Mouse (Mus musculus) heart, embryonic 14.5 days (tissue): Measurements from ENCODE around the gene Vangl1. TPM values are rescaled to one million over a fixed set of nuclear protein-coding genes. Genes with fewer than 3 reads are reported as not detected.

Experiments
- ATAC-seq: fragments of 200-750 bp; cut with Nextera tagmentation; 2 replicates; pipeline ENCODE4 v1.8.0; 2017; ENCODE audit warnings: low read depth, moderate TSS enrichment; ENCODE audit not compliant: insufficient number of reproducible peaks, insufficient read depth, low FRiP score
- H3K27ac ChIP-seq, 2 experiments: fragments of 200-500 bp in 1 of 2; fragments of 300-500 bp in 1 of 2; sonication (generic) in 1 of 2; replicated peaks in 1 of 2; 2 replicates each; pipeline ENCODE4 v1.5.1; 2012 to 2014; ENCODE audit warnings: low read depth in 2 of 2, low read length in 2 of 2, control low read depth in 1 of 2, mild to moderate bottlenecking in 1 of 2, mixed read lengths in 1 of 2; ENCODE audit not compliant: control insufficient read depth in 1 of 2, insufficient read depth in 1 of 2
- H3K27me3 ChIP-seq: fragments of 300-500 bp; sonication (generic); 2 replicates; pipeline ENCODE4 v1.6.1; 2014; ENCODE audit warnings: mild to moderate bottlenecking, low read length, control low read depth; ENCODE audit not compliant: control insufficient read depth, insufficient read depth
- H3K36me3 ChIP-seq: fragments of 300-500 bp; sonication (generic); 2 replicates; pipeline ENCODE4 v1.6.1; 2014; ENCODE audit warnings: mild to moderate bottlenecking, control low read depth, low read length, mixed read lengths; ENCODE audit not compliant: control insufficient read depth, insufficient read depth
- H3K4me1 ChIP-seq, 2 experiments: fragments of 200-500 bp in 1 of 2; fragments of 300-500 bp in 1 of 2; sonication (generic) in 1 of 2; 2 replicates each; pipeline ENCODE4 v1.6.1; 2012 to 2014; ENCODE audit warnings: low read length in 2 of 2, control low read depth in 1 of 2, mixed read lengths in 1 of 2; ENCODE audit not compliant: control insufficient read depth in 2 of 2, insufficient read depth in 2 of 2
- H3K4me2 ChIP-seq: fragments of 300-500 bp; sonication (generic); 2 replicates; pipeline ENCODE4 v1.6.1; 2014; ENCODE audit warnings: mild to moderate bottlenecking, low read length
- H3K4me3 ChIP-seq, 2 experiments: fragments of 200-500 bp in 1 of 2; fragments of 300-500 bp in 1 of 2; sonication (generic) in 1 of 2; 2 replicates each; pipeline ENCODE4 v1.5.1; 2012 to 2014; ENCODE audit warnings: low read length in 2 of 2, mild to moderate bottlenecking in 2 of 2, control low read depth in 1 of 2, low read depth in 1 of 2, moderate library complexity in 1 of 2; ENCODE audit not compliant: control insufficient read depth in 1 of 2, insufficient read depth in 1 of 2
- H3K9ac ChIP-seq: fragments of 300-500 bp; sonication (generic); 2 replicates; pipeline ENCODE4 v1.6.1; 2014; ENCODE audit warnings: mild to moderate bottlenecking, low read length
- H3K9me3 ChIP-seq: fragments of 300-500 bp; sonication (generic); 2 replicates; pipeline ENCODE4 v1.6.1; 2016; ENCODE audit warnings: low read length, control low read depth; ENCODE audit not compliant: control insufficient read depth
- WGBS: fragments of 180-500 bp; shearing (Covaris S2); extraction: QIAGEN DNeasy Blood & Tissue Kit; methylation state at CpG from one replicate; pipeline ENCODE4 v1.1.7; 2014; 5-methylcytosine and 5-hydroxymethylcytosine counted together
- polyA plus RNA-seq: library from polyadenylated mRNA; unstranded; fragments of >200 nt; fragmentation: Nextera tagmentation; extraction: Ambion mirVana; gene quantifications from 2 replicates; pipeline ENCODE4 v1.2.1, GENCODE M21; 2014

The Vangl1 gene
- polyA plus RNA-seq, 1 experiment from 2014 or later: 26.7 TPM

GRCm38 (mm10) chr3:102231418-102232134, 27.1 kb upstream of the Vangl1 start:
- Histone ChIP-seq H3K4me2 (no peak overlapping the region), H3K4me3 (no peak overlapping the region), H3K27me3 (no peaks in the 10 kb centered on the region), H3K9ac (no peak overlapping the region), H3K27ac (no peak overlapping the region), H3K9me3 (0 out of 2 replicates have a peak, but pooled peaks cover 12% of the 10 kb centered on the region), H3K4me1 (no peaks in the 10 kb centered on the region), H3K36me3 (no peaks in the 10 kb centered on the region)
- 84% methylated on average over 9 of the region's 9 CpGs for WGBS
- no peak for ATAC-seq

- Histone ChIP-seq H3K4me2 (no peak overlapping the region), H3K4me3 (no peak overlapping the region), H3K36me3 (no peaks in the 10 kb centered on the region), H3K9ac (no peak overlapping the region), H3K27ac (no peak overlapping the region), H3K27me3 (no peaks in the 10 kb centered on the region), H3K9me3 (0 out of 2 replicates have a peak, but pooled peaks cover 2% of the 10 kb centered on the region), H3K4me1 (no peaks in the 10 kb centered on the region)
- 77% methylated on average over 8 of the region's 8 CpGs for WGBS
- no peak for ATAC-seq
Measured at GRCm38 (mm10) chr3:102222756-102223155, 18.3 kb upstream of the Vangl1 start.

- Histone ChIP-seq H3K27ac (no peak overlapping the region), H3K4me2 (no peak overlapping the region), H3K9me3 (no peaks in the 10 kb centered on the region), H3K9ac (no peak overlapping the region), H3K4me1 (no peaks in the 10 kb centered on the region), H3K4me3 (no peak overlapping the region), H3K36me3 (no peaks in the 10 kb centered on the region), H3K27me3 (no peaks in the 10 kb centered on the region)
- 67% methylated on average over 2 of the region's 2 CpGs for WGBS
- ATAC-seq: no peak
Measured at GRCm38 (mm10) chr3:102218301-102218700, 13.8 kb upstream of the Vangl1 start.

- no peak overlapping the region for H3K4me3 ChIP-seq
- 86% methylated on average over 4 of the region's 4 CpGs for WGBS
- ATAC-seq: no peak
Measured at GRCm38 (mm10) chr3:102214736-102215135, 10.2 kb upstream of the Vangl1 start.

GRCm38 (mm10) chr3:102214299-102214698, 9.8 kb upstream of the Vangl1 start:
- Histone ChIP-seq H3K9ac (no peak overlapping the region), H3K4me1 (no peaks in the 10 kb centered on the region), H3K9me3 (0 out of 2 replicates have a peak, but pooled peaks cover 3% of the 10 kb centered on the region), H3K27me3 (no peaks in the 10 kb centered on the region), H3K36me3 (no peaks in the 10 kb centered on the region), H3K27ac (no peak overlapping the region), H3K4me2 (no peak overlapping the region), H3K4me3 (no peak overlapping the region)
- no peak for ATAC-seq
- WGBS: 36% methylated on average over 4 of the region's 4 CpGs

More at GRCm38 (mm10) chr3:102214736-102215135, 10.2 kb upstream of the Vangl1 start:
- no peak overlapping the region for H3K9ac ChIP-seq
- 0 out of 2 replicates have a peak, but pooled peaks cover 3% of the 10 kb centered on the region for H3K9me3 ChIP-seq
- H3K27me3 ChIP-seq: no peaks in the 10 kb centered on the region
- no peak overlapping the region for H3K4me2 ChIP-seq
- H3K27ac ChIP-seq: no peak overlapping the region
- no peaks in the 10 kb centered on the region for H3K36me3 ChIP-seq
- H3K4me1 ChIP-seq: no peaks in the 10 kb centered on the region

GRCm38 (mm10) chr3:102212896-102213295, 8.4 kb upstream of the Vangl1 start:
- H3K4me3 ChIP-seq: no peak overlapping the region
- no peak overlapping the region for H3K4me2 ChIP-seq
- 71% methylated on average over 6 of the region's 6 CpGs for WGBS
- H3K9ac ChIP-seq: no peak overlapping the region
- peaks cover 0 to 4% of the 10 kb centered on the region in 2 experiments; a peak in 1 of 4 replicates for H3K4me1 ChIP-seq
- ATAC-seq: no peak
- H3K27ac ChIP-seq: no peak overlapping the region
- no peaks in the 10 kb centered on the region for H3K27me3 ChIP-seq
- H3K36me3 ChIP-seq: no peaks in the 10 kb centered on the region
- H3K9me3 ChIP-seq: 0 out of 2 replicates have a peak, but pooled peaks cover 3% of the 10 kb centered on the region

- Histone ChIP-seq H3K4me2 (no peak overlapping the region), H3K4me3 (no peak overlapping the region), H3K36me3 (no peaks in the 10 kb centered on the region), H3K27ac (no peak overlapping the region), H3K9me3 (0 out of 2 replicates have a peak, but pooled peaks cover 3% of the 10 kb centered on the region), H3K27me3 (no peaks in the 10 kb centered on the region), H3K9ac (no peak overlapping the region), H3K4me1 (peaks cover 0 to 8% of the 10 kb centered on the region in 2 experiments; a peak in 1 of 4 replicates)
- 83% methylated on average over 15 of the region's 15 CpGs for WGBS
- ATAC-seq: no peak
Measured at GRCm38 (mm10) chr3:102212336-102212735, 7.8 kb upstream of the Vangl1 start.
